Mouse (Mus musculus) layer of hippocampus, postnatal 10 days (tissue): Measurements from ENCODE around the gene Maats1. TPM values are rescaled to one million over a fixed set of nuclear protein-coding genes. Genes with fewer than 3 reads are reported as not detected.
"Not testable (repeated sequence)": the region's sequence is repeated elsewhere in the genome, so short reads cannot be mapped to it uniquely, and the experiment has no call there.

Experiments
- DNase-seq, 2 experiments: peaks; one replicate each; pipeline ENCODE4 v3.0.0; 2021; ENCODE audit warnings: low spot score in 2 of 2
- total RNA-seq, 2 experiments: library from RNA; stranded (reverse); gene quantifications; 2 replicates each; pipeline ENCODE4 v1.2.3; 2021

Gene Maats1
- total RNA-seq, 2 experiments from 2014 or later = 1.7 to 1.8 TPM

GRCm38 (mm10) chr16:38349881-38350280 is 7.9 kb upstream of the Maats1 start:
- no peak for DNase-seq

DNA sequence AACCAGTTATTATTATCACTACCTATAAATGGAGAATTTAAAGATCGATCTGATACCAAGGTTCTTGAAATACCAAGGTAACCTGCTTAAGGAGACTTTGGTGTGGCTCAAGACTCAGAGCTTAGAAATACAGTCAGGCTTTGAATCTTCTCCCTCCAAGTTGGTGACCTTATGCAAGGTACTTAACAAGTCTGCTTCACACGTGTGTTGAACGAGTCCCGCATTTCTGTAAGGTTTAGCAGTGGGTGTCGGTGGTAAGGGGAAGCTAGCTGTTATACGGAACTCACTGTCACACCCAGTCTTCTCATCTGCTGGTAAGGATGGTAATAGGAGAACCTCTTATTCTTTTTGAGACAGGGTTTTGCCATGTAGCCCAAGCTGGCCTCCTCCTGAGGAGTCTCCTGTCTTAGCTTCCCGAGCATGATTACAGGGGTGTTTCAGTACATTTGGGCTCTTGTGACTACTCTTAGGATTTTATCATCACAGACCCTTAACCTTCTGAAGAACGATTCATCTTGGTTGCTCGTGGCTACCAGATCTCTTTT is 6.3 kb upstream of the Maats1 start:
- DNase-seq = no peak

DNA sequence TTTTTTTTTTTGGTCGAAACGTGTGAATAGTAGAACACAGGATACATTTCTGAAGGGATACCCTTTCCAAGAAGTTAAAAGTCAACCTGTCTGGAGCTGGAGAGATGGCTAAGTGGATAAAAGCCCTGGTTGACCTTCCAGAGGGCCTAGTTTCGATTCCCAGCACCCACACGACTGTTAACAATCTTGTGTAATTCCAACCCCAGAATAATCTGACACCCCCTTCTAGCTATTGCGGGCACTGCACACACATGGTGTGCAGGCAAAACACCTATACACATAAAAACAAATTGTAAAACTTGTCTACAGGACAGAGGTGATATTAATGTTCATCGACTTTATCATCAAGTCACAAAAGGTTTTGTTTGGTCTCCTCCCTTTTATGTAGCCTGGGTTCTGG is 5.6 kb upstream of the Maats1 start:
- no peak for DNase-seq

DNA sequence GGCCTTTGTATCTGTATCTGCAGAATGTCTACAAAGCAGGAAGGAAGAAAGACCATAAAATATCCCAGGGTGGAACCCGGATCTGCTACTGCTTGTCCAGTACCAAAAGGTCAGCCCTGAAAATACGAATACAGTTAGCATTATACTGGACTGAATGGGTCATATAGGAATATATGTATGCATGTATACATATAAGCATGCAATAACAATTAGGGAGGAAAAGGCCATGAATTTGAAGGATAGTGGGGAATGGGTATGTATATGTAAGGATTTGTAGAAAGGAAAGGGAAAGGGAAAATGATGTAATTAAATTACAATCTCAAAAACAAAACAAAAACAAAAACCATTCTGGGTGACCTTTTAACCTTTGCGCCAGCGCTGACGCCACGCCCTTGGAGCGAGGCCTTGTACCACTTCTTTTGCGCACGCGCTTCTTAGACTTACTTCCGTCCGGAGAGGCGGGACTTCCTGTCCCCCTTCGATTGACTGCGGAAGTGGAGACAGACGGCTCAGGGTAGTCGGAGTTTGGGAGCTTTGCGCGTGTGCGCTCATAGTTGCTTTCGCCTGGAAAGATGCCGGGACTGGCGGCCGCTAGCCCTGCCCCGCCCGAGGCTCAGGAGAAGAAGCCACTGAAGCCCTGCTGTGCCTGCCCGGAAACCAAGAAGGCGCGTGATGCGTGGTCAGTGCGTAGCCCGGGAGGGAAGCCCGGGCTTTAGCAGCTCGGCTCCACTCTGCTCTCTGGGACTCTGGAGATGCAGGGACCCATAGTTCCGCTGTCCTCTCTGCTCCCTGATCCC is 4.8 kb upstream of the Maats1 start, which contains the start of the genes Cox17 and Gm21987:
Gene Cox17, plus strand, starts transcription at position 463 of the 797 bp plus-strand sequence.
Gene Gm21987, plus strand, starts transcription at position 512 of the 797 bp plus-strand sequence.
- DNase-seq = peak; percentile 89 to 90

DNA sequence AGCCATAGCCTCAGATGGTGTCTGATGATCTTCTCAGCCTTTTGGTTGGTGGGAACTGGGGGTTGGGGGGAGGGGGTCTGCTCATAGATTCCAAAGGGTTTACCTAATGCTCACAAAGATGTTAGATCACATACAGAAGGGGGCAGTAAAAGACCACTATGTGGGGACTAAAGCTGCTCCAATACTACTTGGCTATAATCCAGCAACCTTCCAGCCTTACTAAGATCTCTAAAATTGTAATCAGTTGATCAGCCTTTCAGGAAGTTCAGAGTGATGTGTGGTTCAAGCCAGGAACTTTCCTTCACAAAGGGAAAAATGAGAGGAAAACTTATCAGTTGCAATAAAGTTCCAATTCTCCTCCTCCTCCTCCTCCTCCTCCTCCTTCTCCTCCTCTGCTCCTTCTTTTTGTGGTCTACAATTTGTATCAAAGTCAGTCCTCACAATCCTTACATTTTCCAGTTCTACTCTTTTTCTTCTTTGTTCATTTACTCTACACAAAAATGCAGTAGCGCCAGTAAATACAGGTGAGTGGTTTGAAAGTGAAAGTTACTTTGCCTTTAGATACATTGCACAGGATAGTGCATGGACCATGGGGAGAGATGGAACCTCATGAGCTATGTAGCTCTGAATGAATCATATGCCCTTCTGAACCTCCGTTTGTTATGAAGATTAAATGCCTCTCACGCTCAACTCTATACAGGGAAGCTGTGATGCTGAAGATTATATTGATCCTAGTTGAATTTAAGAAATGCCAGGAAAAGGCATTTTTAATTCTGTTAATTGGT is 3.2 kb upstream of the Maats1 start:
- DNase-seq = no peak

GRCm38 (mm10) chr16:38338077-38338476 is 3.9 kb downstream of the Maats1 start:
- DNase-seq = not testable (repeated sequence)

GRCm38 (mm10) chr16:38334431-38334830 is 7.5 kb downstream of the Maats1 start:
- no peak for DNase-seq

DNA sequence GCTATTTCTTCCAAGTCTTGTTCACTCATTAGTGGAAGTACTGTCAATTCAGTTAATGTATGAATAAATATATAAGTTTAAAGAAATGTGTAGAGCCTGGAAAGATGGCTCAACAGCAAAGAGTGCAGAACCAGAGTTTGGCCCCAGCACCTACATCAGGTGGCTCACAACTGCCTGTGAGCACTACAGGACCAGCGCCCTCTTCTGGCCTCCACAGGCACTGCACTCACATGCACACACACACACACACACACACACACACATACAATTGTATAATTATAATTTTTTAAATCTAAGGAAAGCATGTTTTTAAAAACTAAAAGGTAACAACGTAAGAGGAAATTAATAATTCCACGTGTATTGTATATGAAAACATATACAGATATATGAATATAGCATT is 12.6 kb downstream of the Maats1 start:
- no peak for DNase-seq

GRCm38 (mm10) chr16:38326778-38327397 is 15.1 kb downstream of the Maats1 start:
- DNase-seq = no peak

- DNase-seq = no peak
Observed at GRCm38 (mm10) chr16:38324311-38324710, 17.6 kb downstream of the Maats1 start.

- peak; percentile 72 to 77 for DNase-seq
Observed at GRCm38 (mm10) chr16:38321452-38321935, 20.4 kb downstream of the Maats1 start.

- DNase-seq = no peak
Observed at GRCm38 (mm10) chr16:38319087-38319486, 22.9 kb downstream of the Maats1 start.

DNA sequence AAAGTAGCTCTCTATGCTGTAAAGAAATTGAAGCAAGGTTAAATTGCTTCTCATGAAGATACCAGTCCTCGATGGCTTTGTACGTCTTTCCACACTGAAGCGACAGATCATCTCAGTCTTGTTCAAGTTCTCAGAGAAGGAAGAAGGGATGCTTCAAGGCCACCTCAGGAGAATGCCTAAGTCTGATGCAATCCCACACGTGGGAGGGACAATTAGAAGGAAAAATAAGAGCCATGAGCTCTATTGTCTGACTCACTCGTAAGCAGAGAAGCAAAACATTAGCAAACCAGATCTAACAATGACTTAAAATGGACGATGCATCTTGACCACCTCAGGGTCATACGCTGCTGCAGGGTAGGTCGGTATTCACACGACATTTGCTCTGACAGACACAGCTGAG is 23.5 kb downstream of the Maats1 start:
- no peak for DNase-seq

DNA sequence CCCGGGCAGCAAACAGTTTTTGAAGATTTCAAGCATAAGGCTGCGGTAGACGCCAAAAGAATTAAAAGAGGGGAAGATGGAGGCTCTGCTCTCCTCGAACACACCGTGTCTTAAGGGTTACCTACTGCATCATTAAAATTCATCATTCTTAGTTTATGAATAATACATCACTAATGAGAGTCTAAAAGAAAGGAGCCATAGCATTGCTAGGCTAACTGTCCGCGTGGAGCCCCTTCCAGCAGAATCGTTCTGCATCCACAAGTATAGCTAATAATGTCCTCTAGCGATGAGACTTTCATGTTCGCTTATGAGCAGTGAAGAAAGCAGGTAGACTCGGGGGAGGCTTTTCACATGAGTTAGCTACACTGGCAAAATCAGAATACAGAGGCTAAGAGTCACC is 33.7 kb downstream of the Maats1 start:
- no peak for DNase-seq

DNA sequence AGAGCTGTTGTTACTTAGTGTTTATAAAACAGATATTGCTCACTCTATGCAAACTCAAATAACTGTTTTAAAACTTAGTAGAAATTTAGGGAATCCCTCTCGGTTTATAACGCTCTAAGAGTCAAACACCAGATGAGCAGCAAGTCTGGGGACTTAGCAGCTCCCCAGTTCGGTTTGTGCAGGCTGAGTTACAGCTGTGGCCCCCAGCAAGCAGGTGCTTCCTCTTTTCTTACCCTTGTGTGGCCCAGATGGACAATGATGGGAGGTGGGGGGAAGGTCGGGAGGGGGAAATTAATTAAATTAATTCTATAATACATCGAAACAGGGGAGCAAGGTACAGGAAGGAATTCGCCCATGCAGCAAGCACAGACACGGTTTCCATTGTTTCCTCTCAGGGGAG is 34.3 kb downstream of the Maats1 start:
- no peak for DNase-seq

DNA sequence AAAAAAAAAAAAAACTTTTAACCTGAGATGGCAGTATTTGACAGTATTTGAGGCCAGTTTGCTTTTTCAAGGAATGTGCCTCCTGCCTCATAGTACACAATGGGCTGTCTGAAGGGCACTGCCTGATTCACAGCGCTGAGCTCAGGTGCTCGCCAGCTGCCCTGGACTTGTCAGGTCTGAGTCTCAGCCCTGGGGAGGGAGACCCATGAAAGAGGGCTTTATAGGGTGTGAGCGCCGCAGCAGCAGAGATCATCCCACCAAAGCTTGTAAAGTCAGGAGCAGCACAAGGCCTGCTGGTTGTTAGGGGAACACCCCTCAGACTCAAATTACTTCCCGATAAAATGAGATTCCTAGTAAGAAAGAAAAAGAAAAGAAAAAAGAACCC is 34.7 kb downstream of the Maats1 start:
- no peak for DNase-seq

DNA sequence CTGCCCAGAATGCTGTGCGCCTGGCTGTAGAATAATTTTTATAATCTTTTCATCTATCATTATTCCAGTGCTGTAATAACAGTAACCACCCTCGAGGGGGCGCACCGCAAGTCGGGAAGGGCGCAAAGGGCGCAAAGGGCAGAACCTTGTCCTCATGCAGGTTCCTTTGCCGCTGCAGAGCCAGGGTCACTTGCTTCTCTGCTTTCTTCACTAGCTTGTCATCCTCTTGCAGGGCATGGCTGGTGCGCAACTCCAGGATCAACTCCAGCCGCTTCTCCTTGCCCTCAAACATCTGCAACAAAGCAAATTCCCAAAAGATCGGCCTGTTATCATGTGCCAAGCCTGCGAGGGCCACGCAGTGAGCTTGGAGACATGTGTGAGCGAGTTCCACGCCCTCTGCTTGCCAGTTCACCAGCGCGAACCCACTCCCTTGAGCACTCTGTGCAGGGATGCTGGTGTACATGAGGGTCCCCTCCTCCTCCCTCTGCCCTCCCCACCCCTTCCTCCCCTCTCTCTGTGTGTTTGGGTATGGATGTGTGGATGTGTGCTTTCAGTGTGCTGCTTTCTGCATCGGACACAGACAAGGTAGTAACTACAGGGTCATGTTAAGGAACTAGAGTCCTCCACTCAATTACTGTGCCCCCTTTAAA is 35.2 kb downstream of the Maats1 start:
- no peak for DNase-seq

DNA sequence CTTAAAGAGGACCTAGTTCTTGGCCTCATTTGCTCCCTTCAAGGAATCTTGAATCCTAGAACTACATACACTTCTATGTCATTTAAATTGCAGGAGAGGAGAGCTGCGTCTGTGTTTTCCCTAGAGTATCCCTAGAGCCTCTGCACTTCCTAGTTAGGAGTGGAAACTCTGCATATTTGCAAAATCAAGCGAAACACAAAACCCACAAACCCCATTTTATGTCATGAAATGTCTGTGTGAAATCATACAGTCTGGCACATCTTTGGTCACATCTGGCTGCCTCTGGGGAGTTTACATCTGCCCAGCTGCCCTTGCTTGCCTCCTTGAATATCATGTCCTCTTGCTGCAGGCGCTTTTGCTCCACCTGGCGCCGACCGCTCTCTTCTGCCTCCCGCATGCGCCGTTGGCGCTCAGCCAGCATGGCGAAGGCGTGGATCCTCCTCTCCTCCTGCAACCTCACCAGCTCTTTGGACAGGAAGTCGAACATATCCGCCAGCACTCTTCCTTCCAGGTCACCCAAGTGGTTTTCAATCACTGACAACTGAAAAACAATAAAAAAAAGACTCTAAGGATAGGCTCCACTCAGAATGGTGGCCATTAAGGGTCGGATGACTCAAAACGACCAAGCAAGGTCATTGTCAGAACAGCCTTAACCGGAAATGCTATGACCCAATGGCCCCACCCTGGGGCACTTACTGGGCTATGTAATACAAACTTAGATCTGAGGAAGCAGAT is 37.3 kb downstream of the Maats1 start:
- DNase-seq = no peak

DNA sequence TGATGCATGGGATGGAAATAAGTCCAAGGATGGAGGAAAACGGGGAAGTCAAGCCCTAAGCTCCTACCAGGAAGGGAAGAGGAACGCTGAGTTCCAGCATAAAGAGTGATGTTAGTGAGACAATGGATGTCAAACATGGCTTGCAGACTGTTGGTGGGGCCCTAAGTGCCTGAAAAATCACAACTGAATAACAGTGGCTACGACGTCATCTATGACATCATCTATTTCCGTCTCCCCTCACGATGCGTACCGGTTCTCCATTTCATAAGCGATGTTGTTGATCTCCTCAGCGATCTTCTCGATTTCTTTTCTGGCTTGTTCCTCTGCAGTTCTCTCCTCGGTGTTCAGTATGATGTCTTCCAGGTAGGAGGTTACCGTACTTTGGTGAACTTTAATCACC is 39.6 kb downstream of the Maats1 start:
- no peak for DNase-seq

DNA sequence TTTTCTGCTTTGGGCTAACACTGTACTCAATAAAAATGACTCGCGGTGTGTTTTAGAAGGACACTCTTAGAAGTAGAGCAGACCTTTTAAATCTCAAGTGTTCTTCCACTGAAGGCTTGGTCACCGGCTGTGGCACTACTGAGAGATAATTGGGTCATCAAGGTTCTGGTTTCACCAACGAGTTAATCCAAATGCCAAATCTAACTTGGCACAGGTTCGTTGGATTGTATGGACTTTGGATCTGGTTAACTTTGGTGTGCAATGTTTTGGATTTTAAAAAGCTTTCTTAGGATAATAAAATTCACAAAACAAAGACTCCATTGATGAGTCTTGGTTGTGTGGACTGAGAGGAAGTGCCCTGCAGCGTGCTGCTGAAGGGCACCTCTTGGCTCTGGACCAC is 43.5 kb downstream of the Maats1 start:
- DNase-seq = no peak
